Mouse (Mus musculus) heart, embryonic 13.5 days (tissue): ENCODE results near the gene BC107364. TPM values are rescaled to one million over a fixed set of nuclear protein-coding genes. Genes with fewer than 3 reads are reported as not detected.
"Not testable (repeated sequence)": the region's sequence is repeated elsewhere in the genome, so short reads cannot be mapped to it uniquely, and the experiment has no call there.

Experiments
- ATAC-seq: fragments of 200-750 bp; cut with Nextera tagmentation; 2 replicates; pipeline ENCODE4 v1.8.0; 2017; ENCODE audit warnings: moderate TSS enrichment; ENCODE audit not compliant: insufficient number of reproducible peaks, low FRiP score, low TSS enrichment; ENCODE audit errors: extremely low read depth
- H3K27ac ChIP-seq: fragments of 300-500 bp; sonication (generic); replicated peaks from 2 replicates; pipeline ENCODE4 v1.5.1; 2015; ENCODE audit warnings: moderate library complexity, mild to moderate bottlenecking, inconsistent platforms
- H3K27me3 ChIP-seq: fragments of 300-500 bp; sonication (generic); replicated peaks from 2 replicates; pipeline ENCODE4 v1.6.1; 2015; ENCODE audit warnings: mild to moderate bottlenecking, inconsistent platforms
- H3K36me3 ChIP-seq: fragments of 300-500 bp; sonication (generic); 2 replicates; pipeline ENCODE4 v1.6.1; 2015; ENCODE audit warnings: mild to moderate bottlenecking, inconsistent platforms
- H3K4me1 ChIP-seq: fragments of 300-500 bp; sonication (generic); 2 replicates; pipeline ENCODE4 v1.6.1; 2015; ENCODE audit warnings: inconsistent platforms
- H3K4me2 ChIP-seq: fragments of 300-500 bp; sonication (generic); 2 replicates; pipeline ENCODE4 v1.6.1; 2015; ENCODE audit warnings: inconsistent platforms, mild to moderate bottlenecking, moderate library complexity
- H3K4me3 ChIP-seq: fragments of 300-500 bp; sonication (generic); 2 replicates; pipeline ENCODE4 v1.5.1; 2015; ENCODE audit warnings: moderate library complexity, mild to moderate bottlenecking, inconsistent platforms
- H3K9ac ChIP-seq: fragments of 300-500 bp; sonication (generic); 2 replicates; pipeline ENCODE4 v1.6.1; 2015; ENCODE audit warnings: inconsistent platforms, mild to moderate bottlenecking, moderate library complexity
- H3K9me3 ChIP-seq: fragments of 300-500 bp; sonication (generic); 2 replicates; pipeline ENCODE4 v1.6.1; 2016; ENCODE audit warnings: inconsistent platforms
- WGBS: fragments of 180-500 bp; shearing (Covaris S2); methylation state at CpG from one replicate; pipeline ENCODE4 v1.1.7; 2015; ENCODE audit warnings: mixed read lengths; 5-methylcytosine and 5-hydroxymethylcytosine counted together
- polyA plus RNA-seq: library from polyadenylated mRNA; unstranded; fragments of >200 nt; fragmentation: Nextera tagmentation; extraction: Ambion mirVana; gene quantifications from 2 replicates; pipeline ENCODE4 v1.2.1, GENCODE M21; 2015

The BC107364 gene
- polyA plus RNA-seq, 1 experiment from 2014 or later = 0.78 TPM

- peak overlapping the region; percentile 10; the same call in 1 of the 2 replicates for H3K9ac ChIP-seq
- no peaks in the 10 kb centered on the region for H3K36me3 ChIP-seq
- 75% methylated on average over 2 of the region's 2 CpGs for WGBS
- no peak overlapping the region for H3K4me3 ChIP-seq
- ATAC-seq = no peak
- no peaks in the 10 kb centered on the region for H3K9me3 ChIP-seq
- H3K4me2 ChIP-seq = no peak overlapping the region
- H3K27me3 ChIP-seq = peaks cover 14% of the 10 kb centered on the region
- no peak overlapping the region for H3K27ac ChIP-seq
- peaks cover 18% of the 10 kb centered on the region for H3K4me1 ChIP-seq
Observed at GRCm38 (mm10) chr3:96483946-96484345, 31.8 kb upstream of the BC107364 start.

GRCm38 (mm10) chr3:96483044-96483443 lies 30.9 kb upstream of the BC107364 start:
- not testable (repeated sequence) for H3K4me2 ChIP-seq

DNA sequence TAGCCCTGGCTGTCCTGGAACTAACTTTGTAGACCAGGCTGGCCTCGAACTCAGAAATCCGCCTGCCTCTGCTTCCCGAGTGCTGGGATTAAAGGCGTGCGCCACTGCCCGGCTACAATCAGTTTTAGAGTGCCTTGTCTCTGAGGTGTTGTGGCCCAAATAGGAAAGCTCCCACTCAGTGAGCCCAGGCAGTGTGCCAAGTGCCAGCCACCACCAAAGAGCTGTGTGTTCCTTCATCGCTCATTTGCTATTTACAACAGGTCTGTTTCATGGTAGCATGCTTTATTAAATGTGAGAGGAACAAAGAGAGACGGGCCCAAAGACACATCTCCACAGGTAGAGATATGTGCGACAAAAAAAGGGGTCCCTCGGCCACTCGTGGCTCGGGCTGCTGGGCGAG lies 30.3 kb upstream of the BC107364 start:
- WGBS = 78% methylated on average over 13 of the region's 13 CpGs
- Histone ChIP-seq H3K4me2 (no peak overlapping the region), H3K4me3 (no peak overlapping the region), H3K27ac (no peak overlapping the region), H3K9ac (no peak overlapping the region), H3K4me1 (peaks cover 13% of the 10 kb centered on the region), H3K36me3 (no peaks in the 10 kb centered on the region), H3K27me3 (peaks cover 24% of the 10 kb centered on the region), H3K9me3 (no peaks in the 10 kb centered on the region)
- no peak for ATAC-seq

More at GRCm38 (mm10) chr3:96483044-96483443, 30.9 kb upstream of the BC107364 start:
- not testable (repeated sequence) for H3K27ac ChIP-seq, H3K9me3 ChIP-seq, H3K9ac ChIP-seq, H3K4me3 ChIP-seq, ATAC-seq, H3K36me3 ChIP-seq
- peaks cover 18% of the 10 kb centered on the region for H3K4me1 ChIP-seq
- 50% methylated on average over 7 of the region's 7 CpGs for WGBS
- H3K27me3 ChIP-seq = peaks cover 19% of the 10 kb centered on the region

DNA sequence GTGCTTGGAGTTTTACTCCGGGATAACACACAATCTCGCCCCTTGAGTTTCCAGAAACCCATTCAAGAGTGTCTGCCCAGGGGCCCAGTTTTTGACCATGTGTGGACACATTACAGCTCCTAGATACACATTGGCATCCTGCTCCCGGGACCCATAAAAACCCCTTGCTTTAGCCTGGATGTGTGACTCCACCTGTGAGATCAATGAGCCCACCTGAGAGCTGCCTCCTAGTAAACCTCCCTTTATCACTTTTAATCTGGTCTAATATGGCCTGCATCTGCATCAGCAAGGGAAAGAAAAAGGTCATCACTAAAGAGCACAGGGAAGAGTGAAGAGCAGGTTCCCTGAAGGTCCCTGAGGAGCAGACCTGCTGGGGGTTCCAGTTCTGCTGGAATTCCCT lies 29.8 kb upstream of the BC107364 start:
- Histone ChIP-seq H3K36me3 (no peaks in the 10 kb centered on the region), H3K9ac (no peak overlapping the region)

DNA sequence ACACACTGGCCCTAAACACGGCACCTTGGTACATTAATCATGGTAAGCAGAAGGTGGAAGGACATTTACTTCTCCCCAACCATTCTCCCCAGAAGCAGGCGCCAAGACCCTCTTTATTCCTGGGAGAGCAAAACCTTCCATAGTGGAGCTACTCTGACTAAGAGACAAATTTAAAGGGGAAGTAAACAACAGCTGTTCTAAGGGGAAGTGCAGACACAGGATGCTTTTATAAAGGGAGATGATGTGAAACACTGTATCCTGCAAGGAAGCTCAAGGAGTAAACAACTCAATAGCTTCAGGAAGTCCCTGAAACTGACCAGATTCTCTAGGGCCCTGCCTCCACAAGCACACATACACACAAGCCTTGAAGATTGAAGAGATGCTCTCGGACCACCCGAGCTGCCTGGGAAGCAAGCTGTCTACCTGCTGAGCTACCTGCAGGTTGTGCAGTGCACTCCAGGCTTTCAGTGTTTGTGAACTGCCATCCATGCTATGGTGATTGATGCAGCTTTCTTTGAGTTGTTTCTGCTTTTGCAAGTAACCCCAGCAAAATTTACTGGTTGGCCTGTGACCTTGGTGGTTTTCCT lies 28.7 kb upstream of the BC107364 start:
- no peak overlapping the region for H3K9ac ChIP-seq
- 82% methylated on average over 4 of the region's 4 CpGs for WGBS
- no peaks in the 10 kb centered on the region for H3K36me3 ChIP-seq
- H3K9me3 ChIP-seq = no peaks in the 10 kb centered on the region
- H3K4me2 ChIP-seq = no peak overlapping the region
- peaks cover 8% of the 10 kb centered on the region for H3K4me1 ChIP-seq
- no peak overlapping the region for H3K27ac ChIP-seq
- no peak for ATAC-seq
- H3K27me3 ChIP-seq = peaks cover 39% of the 10 kb centered on the region
- no peak overlapping the region for H3K4me3 ChIP-seq

More for the DNA sequence above, 29.8 kb upstream of the BC107364 start:
- peaks cover 8% of the 10 kb centered on the region for H3K4me1 ChIP-seq
- H3K4me2 ChIP-seq = no peak overlapping the region
- 74% methylated on average over 3 of the region's 3 CpGs for WGBS
- H3K9me3 ChIP-seq = no peaks in the 10 kb centered on the region
- no peak overlapping the region for H3K4me3 ChIP-seq
- no peak for ATAC-seq
- peaks cover 30% of the 10 kb centered on the region for H3K27me3 ChIP-seq
- H3K27ac ChIP-seq = no peak overlapping the region

DNA sequence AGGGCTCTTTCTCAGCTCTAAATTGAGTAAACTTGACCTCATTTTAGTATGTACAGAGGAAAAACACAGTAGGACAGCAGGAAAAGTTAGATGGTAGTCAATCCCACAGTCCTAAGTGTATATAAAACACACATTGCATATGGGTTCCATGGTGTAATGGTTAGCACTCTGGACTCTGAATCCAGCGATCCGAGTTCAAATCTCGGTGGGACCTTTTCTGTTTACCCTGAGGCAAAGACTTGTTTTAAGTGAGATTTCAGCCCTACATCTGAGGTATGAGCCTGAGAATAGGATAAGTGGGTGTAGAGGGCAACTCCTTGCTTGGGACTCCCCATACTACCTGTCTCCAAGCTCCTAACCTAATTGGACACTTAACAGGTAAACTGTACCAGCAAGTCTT lies 27.1 kb upstream of the BC107364 start:
- H3K27ac ChIP-seq = no peak overlapping the region
- H3K27me3 ChIP-seq = peaks cover 55% of the 10 kb centered on the region
- ATAC-seq = no peak
- H3K9me3 ChIP-seq = no peaks in the 10 kb centered on the region
- WGBS = 28% methylated on average over 3 of the region's 3 CpGs
- H3K36me3 ChIP-seq = no peaks in the 10 kb centered on the region
- H3K4me2 ChIP-seq = no peak overlapping the region
- peaks cover 12% of the 10 kb centered on the region for H3K4me1 ChIP-seq
- no peak overlapping the region for H3K4me3 ChIP-seq
- H3K9ac ChIP-seq = no peak overlapping the region

DNA sequence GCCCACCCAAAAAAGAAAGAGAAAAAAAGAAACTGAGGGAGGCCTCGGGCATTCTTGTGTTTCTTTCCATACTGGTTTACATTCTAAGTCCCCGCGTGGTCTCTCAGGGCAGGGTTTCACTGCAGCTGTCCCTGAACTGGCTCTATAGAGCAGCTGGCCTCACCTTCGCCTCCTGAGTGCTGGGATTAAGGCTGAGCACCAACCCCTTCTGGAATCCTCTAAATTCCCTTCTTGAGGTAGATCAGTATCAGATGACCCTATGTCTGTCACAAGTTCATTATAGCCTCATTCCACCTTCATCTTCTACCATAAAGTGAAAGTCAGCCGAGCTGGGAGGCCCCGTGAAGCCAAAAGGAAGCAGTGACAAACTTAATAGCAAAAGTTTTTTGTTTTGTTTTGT lies 25.5 kb upstream of the BC107364 start:
- no peaks in the 10 kb centered on the region for H3K9me3 ChIP-seq
- H3K9ac ChIP-seq = no peak overlapping the region
- H3K4me3 ChIP-seq = no peak overlapping the region
- no peak overlapping the region for H3K27ac ChIP-seq
- WGBS = 79% methylated on average over 6 of the region's 6 CpGs
- ATAC-seq = no peak
- no peak overlapping the region for H3K4me2 ChIP-seq
- H3K4me1 ChIP-seq = peaks cover 12% of the 10 kb centered on the region
- H3K27me3 ChIP-seq = peaks cover 65% of the 10 kb centered on the region
- no peaks in the 10 kb centered on the region for H3K36me3 ChIP-seq

GRCm38 (mm10) chr3:96477084-96477483 lies 25.0 kb upstream of the BC107364 start:
- H3K27ac ChIP-seq = no peak overlapping the region
- no peak overlapping the region for H3K4me3 ChIP-seq
- no peak for ATAC-seq
- no peaks in the 10 kb centered on the region for H3K9me3 ChIP-seq
- H3K4me2 ChIP-seq = no peak overlapping the region
- WGBS = 49% methylated on average over 3 of the region's 3 CpGs
- no peaks in the 10 kb centered on the region for H3K36me3 ChIP-seq
- peaks cover 12% of the 10 kb centered on the region for H3K4me1 ChIP-seq
- H3K27me3 ChIP-seq = peaks cover 70% of the 10 kb centered on the region
- H3K9ac ChIP-seq = no peak overlapping the region

DNA sequence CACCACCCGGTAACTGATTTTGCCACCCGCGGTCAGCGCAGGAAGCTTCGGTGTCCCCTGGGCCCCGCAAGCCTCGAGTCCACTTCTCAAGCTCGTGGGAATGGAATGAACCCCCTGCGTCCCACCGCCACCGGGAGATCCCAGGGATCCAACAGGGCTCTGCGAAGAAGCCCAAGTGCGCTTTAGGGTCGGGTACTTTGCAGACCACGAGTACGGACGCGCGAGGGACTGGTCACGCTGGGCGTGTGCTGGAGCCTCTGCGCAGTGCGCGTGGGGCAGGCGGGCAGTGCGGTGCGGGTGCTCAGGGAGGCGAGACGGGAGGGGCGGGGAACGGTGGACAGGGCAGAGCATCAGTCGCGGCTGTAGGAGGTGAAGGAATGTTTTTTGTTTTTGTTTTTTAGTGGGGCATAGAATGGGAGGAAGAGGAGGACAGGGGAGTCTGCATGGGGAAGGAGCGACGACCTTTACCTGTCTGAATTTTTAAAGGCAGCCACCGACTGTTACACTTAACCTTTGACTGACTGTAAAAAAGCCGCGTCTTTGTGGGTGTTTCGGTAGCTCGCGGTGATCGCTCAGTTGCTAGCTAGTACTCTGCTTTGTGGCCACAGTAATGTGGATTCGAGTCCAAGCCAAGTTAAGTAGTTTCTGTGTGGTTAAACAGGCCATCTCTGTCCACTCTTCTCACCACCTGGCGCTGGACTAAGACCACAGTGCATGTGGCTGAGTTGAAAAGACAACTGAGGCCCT lies 23.0 kb upstream of the BC107364 start:
- 1% methylated on average over 44 of the region's 44 CpGs for WGBS
- no peak for ATAC-seq

DNA sequence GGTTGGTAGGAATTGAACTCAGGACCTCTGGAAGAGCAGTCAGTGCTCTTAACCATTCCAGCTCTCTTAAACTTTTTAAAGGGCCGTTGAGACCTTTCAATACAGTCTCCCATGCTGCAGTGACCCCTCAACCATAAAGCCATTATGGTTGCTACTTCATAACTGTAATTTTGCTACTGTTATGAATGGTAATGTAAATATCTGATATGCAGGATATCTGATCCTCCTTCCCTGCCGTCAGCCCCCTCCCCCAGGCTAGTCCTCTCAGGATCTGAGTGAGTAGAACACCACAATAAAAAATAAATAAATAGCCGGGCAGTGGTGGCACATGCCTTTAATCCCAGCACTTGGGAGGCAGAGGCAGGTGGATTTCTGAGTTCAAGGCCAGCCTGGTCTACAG lies 21.4 kb upstream of the BC107364 start:
- WGBS = 68% methylated on average over 3 of the region's 3 CpGs
- H3K36me3 ChIP-seq, H3K9ac ChIP-seq, H3K27ac ChIP-seq, H3K4me2 ChIP-seq, ATAC-seq, H3K9me3 ChIP-seq, H3K4me3 ChIP-seq: not testable (repeated sequence)
- peaks cover 87% of the 10 kb centered on the region for H3K27me3 ChIP-seq
- H3K4me1 ChIP-seq = peaks cover 12% of the 10 kb centered on the region

More for the DNA sequence above, 23.0 kb upstream of the BC107364 start:
- Histone ChIP-seq H3K4me2 (peak overlapping the region; percentile 96), H3K4me1 (peaks cover 12% of the 10 kb centered on the region), H3K9me3 (no peaks in the 10 kb centered on the region), H3K27ac (no peak overlapping the region), H3K9ac (peak overlapping the region; percentile 82), H3K27me3 (peaks cover 80% of the 10 kb centered on the region), H3K4me3 (peak overlapping the region; percentile 57), H3K36me3 (no peaks in the 10 kb centered on the region)

- Histone ChIP-seq H3K9ac (no peak overlapping the region), H3K4me3 (no peak overlapping the region), H3K4me1 (peaks cover 12% of the 10 kb centered on the region), H3K4me2 (no peak overlapping the region), H3K9me3 (no peaks in the 10 kb centered on the region), H3K27me3 (peaks cover 73% of the 10 kb centered on the region), H3K27ac (no peak overlapping the region), H3K36me3 (no peaks in the 10 kb centered on the region)
- ATAC-seq = no peak
- 78% methylated on average over 5 of the region's 5 CpGs for WGBS
Observed at GRCm38 (mm10) chr3:96472066-96472465, 20.0 kb upstream of the BC107364 start.

DNA sequence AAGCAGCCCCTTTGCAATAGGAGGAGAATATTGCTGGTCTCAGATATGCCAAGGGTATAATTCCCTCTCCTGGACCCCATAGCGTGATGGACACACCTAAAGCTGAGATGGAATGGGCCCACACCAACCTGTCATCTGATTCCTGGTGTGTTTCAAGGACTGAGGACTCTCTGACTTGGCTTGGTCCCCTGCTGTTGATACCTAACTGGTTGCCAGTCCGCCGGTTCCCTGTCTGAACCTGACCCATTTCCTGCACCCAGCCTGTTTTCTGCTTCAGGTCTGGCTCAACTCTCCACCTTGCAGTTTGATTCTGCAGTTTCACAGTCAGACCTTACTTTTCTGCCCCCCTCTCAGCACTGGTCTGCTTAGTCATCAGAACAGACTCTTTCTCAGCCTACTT lies 17.5 kb upstream of the BC107364 start:
- no peak overlapping the region for H3K9ac ChIP-seq
- no peak for ATAC-seq

More for the DNA sequence above, 17.5 kb upstream of the BC107364 start:
- Histone ChIP-seq H3K27me3 (peaks cover 66% of the 10 kb centered on the region), H3K4me1 (peaks cover 5% of the 10 kb centered on the region), H3K27ac (no peak overlapping the region), H3K4me3 (no peak overlapping the region), H3K4me2 (no peak overlapping the region), H3K36me3 (no peaks in the 10 kb centered on the region), H3K9me3 (no peaks in the 10 kb centered on the region)
- WGBS = 81% methylated on average over 3 of the region's 3 CpGs
